In genomic region chr6:141488619-141489018, GRCm38 (mm10) we compare ENCODE assay signal across 8 mouse cellular contexts. TPM values are rescaled to one million over a fixed set of nuclear protein-coding genes. Genes with fewer than 3 reads are reported as not detected.
DNase-seq lines count a peak whose midpoint lies in the region; ATAC-seq and TF ChIP-seq lines count a peak whose summit lies in the region.

No protein-coding gene starts in this region.

- no peak overlapping the region for H3K27ac ChIP-seq in hindbrain, embryonic 11.5 days (ENCODE audit: low read depth, low read length)
- H3K27ac ChIP-seq in hindbrain, embryonic 16.5 days (ENCODE audit: low read depth, low read length), result no peak overlapping the region
- H3K27ac ChIP-seq in MEL (ENCODE audit: control insufficient read depth, low read depth, low read length), result no peak overlapping the region
- H3K27ac ChIP-seq in cerebellum, adult 2 months (ENCODE audit: insufficient read depth, low read length), result no peak overlapping the region
- no peak overlapping the region for H3K27ac ChIP-seq in midbrain, embryonic 14.5 days (replicated peaks; ENCODE audit: low read depth, low read length)

- TF ChIP-seq RAD21 in MEL (IDR thresholded peaks at IDR 0.05; ENCODE audit: low read depth, low read length), result peak; percentile 17

- H3K36me3 ChIP-seq in hindbrain, embryonic 11.5 days (ENCODE audit: control insufficient read depth, insufficient read depth, low read length), result no peaks in the 10 kb centered on the region
- no peaks in the 10 kb centered on the region for H3K36me3 ChIP-seq in hindbrain, embryonic 16.5 days (ENCODE audit: control insufficient read depth, insufficient read depth, low read length)
- H3K36me3 ChIP-seq in MEL (ENCODE audit: control insufficient read depth in 1 of 2, insufficient read depth in 2 of 2, low read length in 2 of 2), result no peaks in the 10 kb centered on the region
- H3K36me3 ChIP-seq in midbrain, embryonic 14.5 days (ENCODE audit: control insufficient read depth, insufficient read depth, low read length), result no peaks in the 10 kb centered on the region

- no peak for TF ChIP-seq POLR2A in MEL (IDR thresholded peaks at IDR 0.05; ENCODE audit: control insufficient read depth in 1 of 2, insufficient read depth in 1 of 2, low read depth in 1 of 2, low read length in 2 of 2, poor library complexity in 1 of 2)
- no peak for TF ChIP-seq POLR2A in cerebellum, adult 2 months (IDR thresholded peaks at IDR 0.05; ENCODE audit: borderline replicate concordance, insufficient read depth, low read length)

- ATAC-seq in hindbrain, embryonic 11.5 days (ENCODE audit: low FRiP score), result peak; percentile 56; the same call in 1 of the 2 replicates
- ATAC-seq in hindbrain, embryonic 16.5 days, result no peak
- ATAC-seq in midbrain, embryonic 14.5 days (ENCODE audit: low FRiP score, low TSS enrichment), result no peak

- no peaks in the 10 kb centered on the region for H3K9me3 ChIP-seq in hindbrain, embryonic 11.5 days (ENCODE audit: control insufficient read depth, low read length)
- H3K9me3 ChIP-seq in hindbrain, embryonic 16.5 days (ENCODE audit: control insufficient read depth, low read length), result no peaks in the 10 kb centered on the region
- no peaks in the 10 kb centered on the region for H3K9me3 ChIP-seq in MEL (replicated peaks; ENCODE audit: insufficient read depth, low read length)
- H3K9me3 ChIP-seq in midbrain, embryonic 14.5 days (ENCODE audit: control insufficient read depth, low read length), result no peaks in the 10 kb centered on the region

- no peaks in the 10 kb centered on the region for H3K79me2 ChIP-seq in MEL (ENCODE audit: control insufficient read depth, insufficient read depth, low read length, poor library complexity)

- no peaks in the 10 kb centered on the region; the same call in 1 of the 2 replicates for H3K27me3 ChIP-seq in hindbrain, embryonic 11.5 days (ENCODE audit: control insufficient read depth, insufficient read depth, low read length)
- H3K27me3 ChIP-seq in hindbrain, embryonic 16.5 days (replicated peaks; ENCODE audit: control insufficient read depth, insufficient read depth, low read length), result no peaks in the 10 kb centered on the region; the same call in 1 of the 2 replicates
- no peaks in the 10 kb centered on the region for H3K27me3 ChIP-seq in MEL (ENCODE audit: control insufficient read depth in 1 of 2, insufficient read depth in 2 of 2, low read length in 2 of 2)
- no peaks in the 10 kb centered on the region; the same call in 1 of the 2 replicates for H3K27me3 ChIP-seq in cerebellum, adult 2 months (ENCODE audit: control insufficient read depth, insufficient read depth, low read length)
- H3K27me3 ChIP-seq in midbrain, embryonic 14.5 days (ENCODE audit: control insufficient read depth, insufficient read depth, low read length), result no peaks in the 10 kb centered on the region

- H3K4me3 ChIP-seq in hindbrain, embryonic 11.5 days (ENCODE audit: low read depth, low read length), result no peak overlapping the region
- no peak overlapping the region for H3K4me3 ChIP-seq in hindbrain, embryonic 16.5 days (ENCODE audit: low read length)
- no peak overlapping the region for H3K4me3 ChIP-seq in MEL (ENCODE audit: control insufficient read depth in 1 of 2, insufficient read depth in 1 of 2, low read depth in 2 of 2, low read length in 2 of 2)
- H3K4me3 ChIP-seq in cerebellum, adult 2 months (replicated peaks; ENCODE audit: insufficient read depth, low read depth, low read length), result no peak overlapping the region
- H3K4me3 ChIP-seq in midbrain, embryonic 14.5 days (replicated peaks; ENCODE audit: low read depth, low read length), result no peak overlapping the region

- H3K9ac ChIP-seq in hindbrain, embryonic 11.5 days (ENCODE audit: low read depth, low read length), result no peak overlapping the region
- H3K9ac ChIP-seq in hindbrain, embryonic 16.5 days (ENCODE audit: low read depth, low read length), result no peak overlapping the region
- H3K9ac ChIP-seq in MEL (ENCODE audit: control insufficient read depth, low read depth, low read length, poor library complexity, severe bottlenecking), result no peak overlapping the region
- H3K9ac ChIP-seq in midbrain, embryonic 14.5 days (replicated peaks; ENCODE audit: low read length), result no peak overlapping the region

- 13% methylated on average over 11 of the region's 11 CpGs for WGBS in hindbrain, embryonic 11.5 days
- 18% methylated on average over 11 of the region's 11 CpGs for WGBS in hindbrain, embryonic 16.5 days
- WGBS in cerebellum, adult 2 months, result 20% methylated on average over 11 of the region's 11 CpGs
- 16% methylated on average over 11 of the region's 11 CpGs for WGBS in midbrain, embryonic 14.5 days

- TF ChIP-seq CTCF in MEL (IDR thresholded peaks at IDR 0.05 in 2 of 3, conservative IDR thresholded peaks at IDR 0.05 in 1 of 3; ENCODE audit: control insufficient read depth in 1 of 3, insufficient read depth in 1 of 3, low read depth in 2 of 3, low read length in 3 of 3, poor library complexity in 1 of 3, severe bottlenecking in 1 of 3), result peak in 2 of 3 experiments; percentile 33 to 50; a peak in 4 of 6 replicates
- TF ChIP-seq CTCF in cerebellum, adult 2 months (IDR thresholded peaks at IDR 0.05; ENCODE audit: borderline replicate concordance, insufficient read depth, low read depth, low read length), result peak; percentile 60; the same call in 1 of the 2 replicates

- H3K4me2 ChIP-seq in hindbrain, embryonic 11.5 days (replicated peaks; ENCODE audit: low read depth, low read length), result no peak overlapping the region
- no peak overlapping the region for H3K4me2 ChIP-seq in hindbrain, embryonic 16.5 days (ENCODE audit: low read length)
- no peak overlapping the region for H3K4me2 ChIP-seq in midbrain, embryonic 14.5 days (ENCODE audit: low read length)

- peak; percentile 87 for DNase-seq in hindbrain, embryonic 11.5 days (ENCODE audit: low spot score)
- peak; percentile 8 for DNase-seq in MEL (ENCODE audit: low read depth, low spot score)
- DNase-seq in cerebellum, adult 2 months, result peak; percentile 20 to 41
- peak; percentile 31 to 42 for DNase-seq in frontal cortex, postnatal 25 days (ENCODE audit: low spot score in 2 of 2)
- peak; percentile 15 to 49 for DNase-seq in layer of hippocampus, adult 8-10 months (ENCODE audit: low spot score in 2 of 2)
- DNase-seq in midbrain, embryonic 14.5 days, result peak; percentile 81
- DNase-seq in natural killer cell, adult 2 months (ENCODE audit: low spot score in 2 of 2), result no peak

- H3K4me1 ChIP-seq in hindbrain, embryonic 11.5 days (replicated peaks; ENCODE audit: control insufficient read depth, insufficient read depth, low read length), result no peaks in the 10 kb centered on the region
- no peaks in the 10 kb centered on the region for H3K4me1 ChIP-seq in hindbrain, embryonic 16.5 days (ENCODE audit: control insufficient read depth, insufficient read depth, low read depth, low read length)
- no peaks in the 10 kb centered on the region for H3K4me1 ChIP-seq in MEL (ENCODE audit: control insufficient read depth in 1 of 2, insufficient read depth in 2 of 2, low read length in 2 of 2)
- no peaks in the 10 kb centered on the region for H3K4me1 ChIP-seq in cerebellum, adult 2 months (ENCODE audit: control insufficient read depth, insufficient read depth, low read length)
- no peaks in the 10 kb centered on the region for H3K4me1 ChIP-seq in midbrain, embryonic 14.5 days (ENCODE audit: control insufficient read depth, insufficient read depth, low read length)

- TF ChIP-seq EP300 in MEL (IDR thresholded peaks at IDR 0.05; ENCODE audit: low read depth in 1 of 2, low read length in 2 of 2), result no peak

TF ChIP-seq in MEL, 35 proteins besides CTCF, POLR2A, EP300 and RAD21:
- TF ChIP-seq ZNF384 (IDR thresholded peaks at IDR 0.05; ENCODE audit: low read depth, low read length) (no peak), ZC3H11A (IDR thresholded peaks at IDR 0.05; ENCODE audit: low read depth, low read length) (no peak), CHD2 (IDR thresholded peaks at IDR 0.05; ENCODE audit: low read length) (no peak), KAT2A (conservative IDR thresholded peaks at IDR 0.05; ENCODE audit: low read depth, low read length) (no peak), SMC3 (IDR thresholded peaks at IDR 0.05; ENCODE audit: low read depth, low read length) (peak; percentile 30), MAZ (IDR thresholded peaks at IDR 0.05; ENCODE audit: low read depth, low read length) (no peak), MAX (IDR thresholded peaks at IDR 0.05; ENCODE audit: low read length) (no peak), ZKSCAN1 (IDR thresholded peaks at IDR 0.05; ENCODE audit: low read depth, low read length) (no peak)

RNA-seq across cellular contexts. Expression of gene Slco1c1, which starts 35.5 kb away (rescaled TPM):
- 3.6 and 4.7 TPM in 2 replicates for polyA plus RNA-seq in hindbrain, embryonic 11.5 days (2014; fragmentation: Nextera tagmentation; extraction: Ambion mirVana)
- polyA plus RNA-seq in hindbrain, embryonic 16.5 days (2015; fragmentation: Nextera tagmentation; extraction: Ambion mirVana), result 22.0 and 27.7 TPM in 2 replicates
- total RNA-seq in MEL (2012; rRNA removed), result not detected in 2 replicates
- not detected for polyA plus RNA-seq in MEL (2012; ENCODE audit: insufficient read depth in 1 of 2, insufficient read length in 2 of 2, low read depth in 1 of 2, low replicate concordance in 2 of 2, missing spikeins in 1 of 2)
- polyA plus RNA-seq in cerebellum, adult 2 months (2012; rRNA removed), result 32.1 and 34.5 TPM in 2 replicates
- total RNA-seq in layer of hippocampus, adult 8-10 months (2022), result 10 to 100 TPM; 29.4 to 53.5 (median 43.4) TPM
- 10.5 and 12.3 TPM in 2 replicates for polyA plus RNA-seq in midbrain, embryonic 14.5 days (2014; fragmentation: Nextera tagmentation; extraction: Ambion mirVana)

Comparison
In these comparisons a context has a peak if more than half of its experiments do, and no peak if none do; other contexts are left out.
1. DNase-seq: peak in hindbrain, embryonic 11.5 days (single experiment), MEL (single experiment), cerebellum, adult 2 months (2 of 2), frontal cortex, postnatal 25 days (2 of 2), layer of hippocampus, adult 8-10 months (2 of 2) and midbrain, embryonic 14.5 days (single experiment); none in natural killer cell, adult 2 months (0 of 2).